Mouse (Mus musculus) CH12.LX (cell line): ENCODE measurements at regions not wholly inside any gene's neighbourhood (a gene's known extent, or its start where the extent isn't known, plus 50 kb on each side); places are given as distances from the start of the nearest gene placed in this dataset.

Experiments used
- CTCF ChIP-seq, 2 experiments: IDR thresholded peaks in 1 of 2; conservative IDR thresholded peaks in 1 of 2; 2 replicates each; pipeline ENCODE4 v1.5.1; 2011 to 2012; ENCODE audit warnings: low read depth in 2 of 2, low read length in 2 of 2, improper control_type of control experiment in 1 of 2, inconsistent platforms in 1 of 2, mild to moderate bottlenecking in 1 of 2, moderate library complexity in 1 of 2
- ZNF384 ChIP-seq: IDR thresholded peaks from 2 replicates; pipeline ENCODE4 v1.6.1; 2012; ENCODE audit warnings: low read depth, low read length, improper control_type of control experiment, inconsistent platforms

- no peak for TF ChIP-seq ZNF384
- no peak for TF ChIP-seq CTCF (conservative IDR thresholded peaks at IDR 0.05 in 1 of 2, IDR thresholded peaks at IDR 0.05 in 1 of 2; ENCODE audit: low read depth in 2 of 2, low read length in 2 of 2)
These were observed 113.1 kb upstream of the Jag1 start for GRCm38 (mm10) chr2:137229422-137230069.
